Mouse (Mus musculus) lung, postnatal 0 days (tissue): ENCODE measurements around the gene Mtmr6.

Experiments used
- CTCF ChIP-seq: IDR thresholded peaks from 2 replicates; pipeline ENCODE4 v1.5.1; 2016; ENCODE audit warnings: antibody characterized with exemption, mild to moderate bottlenecking
- EP300 ChIP-seq: IDR thresholded peaks from 2 replicates; pipeline ENCODE4 v1.6.1; 2016; ENCODE audit warnings: antibody characterized with exemption, mild to moderate bottlenecking, control low read depth

DNA sequence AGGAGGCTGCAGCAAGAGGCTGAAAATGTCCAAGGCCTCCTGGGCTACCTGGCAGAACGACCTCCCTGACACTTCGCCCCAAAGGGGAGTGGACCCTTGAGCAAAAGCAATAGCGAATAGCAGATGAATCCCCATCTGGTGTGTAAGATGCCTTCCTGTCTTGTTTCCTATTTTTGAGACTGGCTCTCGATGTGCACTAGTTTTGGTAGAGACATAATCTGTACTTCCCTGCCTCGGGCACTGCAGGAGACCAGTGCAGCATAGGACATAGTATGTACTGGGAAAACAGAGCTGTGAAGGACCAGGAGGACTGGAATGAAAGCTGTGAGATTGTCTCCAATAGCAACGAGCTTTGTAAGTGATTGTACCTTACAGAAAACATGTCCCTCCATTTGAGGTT is 8.3 kb downstream of the Mtmr6 start:
- TF ChIP-seq CTCF (no peak), EP300 (no peak)
